Comparison of ENCODE assay signal across 8 mouse cellular contexts in the genomic region with DNA sequence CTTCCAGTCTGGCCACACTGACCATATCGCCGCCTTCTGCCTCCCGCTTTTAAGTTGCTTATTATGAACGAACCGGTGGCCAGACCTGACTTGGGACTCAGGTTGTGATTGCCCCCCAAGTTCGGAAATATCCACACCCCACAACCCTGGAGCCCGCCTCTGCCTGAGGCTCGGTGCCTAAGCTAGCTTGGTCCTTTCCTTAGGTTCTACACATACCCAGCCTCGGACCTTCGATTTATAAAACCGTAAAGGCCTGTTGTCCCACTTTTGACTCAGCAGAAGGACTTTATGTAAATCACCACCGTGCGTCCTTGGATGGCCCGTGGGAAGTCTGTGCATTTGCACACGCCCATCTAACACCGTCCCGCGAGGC. TPM values are rescaled to one million over a fixed set of nuclear protein-coding genes. Genes with fewer than 3 reads are reported as not detected.
DNase-seq lines count a peak whose midpoint lies in the region; ATAC-seq and TF ChIP-seq lines count a peak whose summit lies in the region.

No protein-coding gene starts in this region.

- H3K9ac ChIP-seq in liver, embryonic 12.5 days = peak overlapping the region; percentile 94

- peak overlapping the region; percentile 81 for H3K27ac ChIP-seq in cerebellum, adult 2 months (ENCODE audit: insufficient read depth, low read length)
- H3K27ac ChIP-seq in testis, adult 2 months (ENCODE audit: control insufficient read depth, insufficient read depth, low read depth, low read length) = peak overlapping the region; percentile 86
- peak overlapping the region; percentile 85 for H3K27ac ChIP-seq in liver, embryonic 12.5 days

- no peak for TF ChIP-seq POLR2A in cerebellum, adult 2 months (IDR thresholded peaks at IDR 0.05; ENCODE audit: borderline replicate concordance, insufficient read depth, low read length)
- no peak for TF ChIP-seq POLR2A in testis, adult 2 months (IDR thresholded peaks at IDR 0.05; ENCODE audit: control insufficient read depth, low read depth, low read length)

- H3K4me1 ChIP-seq in cerebellum, adult 2 months (ENCODE audit: control insufficient read depth, insufficient read depth, low read length) = peaks cover 11% of the 10 kb centered on the region
- peaks cover 8% of the 10 kb centered on the region; the same call in 1 of the 2 replicates for H3K4me1 ChIP-seq in testis, adult 2 months (ENCODE audit: control insufficient read depth, insufficient read depth, low read length)
- peaks cover 25% of the 10 kb centered on the region for H3K4me1 ChIP-seq in liver, embryonic 12.5 days

- H3K9me3 ChIP-seq in liver, embryonic 12.5 days (replicated peaks) = no peaks in the 10 kb centered on the region

- ATAC-seq in liver, embryonic 12.5 days = no peak; the same call in 1 of the 2 replicates

- under 1% methylated on average over 18 of the region's 18 CpGs for WGBS in cerebellum, adult 2 months
- WGBS in liver, embryonic 12.5 days (ENCODE audit: insufficient replicate concordance) = under 1% methylated on average over 18 of the region's 18 CpGs

- H3K36me3 ChIP-seq in testis, adult 2 months (ENCODE audit: control insufficient read depth, insufficient read depth, low read length) = peaks cover 2% of the 10 kb centered on the region; the same call in 1 of the 2 replicates
- peaks cover 30% of the 10 kb centered on the region for H3K36me3 ChIP-seq in liver, embryonic 12.5 days

- H3K4me2 ChIP-seq in liver, embryonic 12.5 days = peak overlapping the region; percentile 88

- H3K4me3 ChIP-seq in cerebellum, adult 2 months (replicated peaks; ENCODE audit: insufficient read depth, low read depth, low read length) = peak overlapping the region; percentile 98
- H3K4me3 ChIP-seq in testis, adult 2 months (ENCODE audit: control insufficient read depth, low read depth, low read length) = peak overlapping the region; percentile 92
- peak overlapping the region; percentile 99 for H3K4me3 ChIP-seq in liver, embryonic 12.5 days

- no peak for TF ChIP-seq CTCF in cerebellum, adult 2 months (IDR thresholded peaks at IDR 0.05; ENCODE audit: borderline replicate concordance, insufficient read depth, low read depth, low read length)
- TF ChIP-seq CTCF in testis, adult 2 months (IDR thresholded peaks at IDR 0.05; ENCODE audit: control insufficient read depth, insufficient read depth, insufficient replicate concordance, low read depth, low read length) = no peak

- DNase-seq in cerebellum, adult 2 months = no peak
- DNase-seq in cerebellum, adult 9-11 months = no peak
- no peak for DNase-seq in testis, postnatal 10 days (ENCODE audit: low spot score)
- DNase-seq in testis, postnatal 14 days (ENCODE audit: low spot score) = peak; percentile 12
- DNase-seq in right cerebral cortex, postnatal 36 days (ENCODE audit: low spot score in 2 of 2) = no peak
- no peak for DNase-seq in urinary bladder, postnatal 36 days (ENCODE audit: low spot score in 2 of 2)

- H3K27me3 ChIP-seq in cerebellum, adult 2 months (ENCODE audit: control insufficient read depth, insufficient read depth, low read length) = no peaks in the 10 kb centered on the region
- no peaks in the 10 kb centered on the region for H3K27me3 ChIP-seq in testis, adult 2 months (ENCODE audit: control insufficient read depth, insufficient read depth, low read length)
- no peaks in the 10 kb centered on the region for H3K27me3 ChIP-seq in liver, embryonic 12.5 days (replicated peaks)

RNA-seq across cellular contexts. Expression of a gene that starts 0.2 kb away (rescaled TPM):
- polyA plus RNA-seq in cerebellum, adult 2 months (2012; rRNA removed) = 254 and 260 TPM in 2 replicates
- polyA plus RNA-seq in testis, adult 2 months (2012; rRNA removed) = 38.1 and 41.7 TPM in 2 replicates
- 309 and 314 TPM in 2 replicates for polyA plus RNA-seq in liver, embryonic 12.5 days (2016; fragmentation: Nextera tagmentation; extraction: Ambion mirVana)

RNA-seq across cellular contexts. Expression of a gene that starts 34.6 kb away (rescaled TPM):
- polyA plus RNA-seq in cerebellum, adult 2 months (2012; rRNA removed) = 27.9 and 28.2 TPM in 2 replicates
- 3.2 and 6.4 TPM in 2 replicates for polyA plus RNA-seq in testis, adult 2 months (2012; rRNA removed)
- polyA plus RNA-seq in liver, embryonic 12.5 days (2016; fragmentation: Nextera tagmentation; extraction: Ambion mirVana) = 10.5 and 10.6 TPM in 2 replicates
